Mouse (Mus musculus) gastrocnemius, postnatal 4 days (tissue): ENCODE results near the gene Ncapg. TPM values are rescaled to one million over a fixed set of nuclear protein-coding genes. Genes with fewer than 3 reads are reported as not detected.
"Not testable (repeated sequence)": the region's sequence is repeated elsewhere in the genome, so short reads cannot be mapped to it uniquely, and the experiment has no call there.

Experiments
- DNase-seq, 2 experiments: peaks; one replicate each; pipeline ENCODE4 v3.0.0; 2021 to 2022; ENCODE audit warnings: low spot score in 2 of 2, mixed read lengths in 2 of 2
- long read RNA-seq, 2 experiments: library from polyadenylated mRNA; stranded (forward); transcript quantifications; one replicate each; pipeline ENCODE4 v2.0.0; 2021
- total RNA-seq, 2 experiments: library from RNA; stranded (reverse); gene quantifications; 2 replicates each; pipeline ENCODE4 v1.2.3; 2021

Gene Ncapg
- 10 to 100 TPM; 11.6 to 14.3 TPM for total RNA-seq
- long read RNA-seq, experiment 1, transcript Ncapg-201 (21 exons, 3,703 nt) = major isoform, 5 of 9 reads
- long read RNA-seq, experiment 1, partial matches to known transcripts = 1 of 9 reads
- long read RNA-seq, experiment 1, other reads (novel, unspliced or antisense) = 3 of 9 reads
- long read RNA-seq, experiment 2, partial matches to known transcripts = 1 of 6 reads
- long read RNA-seq, experiment 2, other reads (novel, unspliced or antisense) = 1 of 6 reads

DNA sequence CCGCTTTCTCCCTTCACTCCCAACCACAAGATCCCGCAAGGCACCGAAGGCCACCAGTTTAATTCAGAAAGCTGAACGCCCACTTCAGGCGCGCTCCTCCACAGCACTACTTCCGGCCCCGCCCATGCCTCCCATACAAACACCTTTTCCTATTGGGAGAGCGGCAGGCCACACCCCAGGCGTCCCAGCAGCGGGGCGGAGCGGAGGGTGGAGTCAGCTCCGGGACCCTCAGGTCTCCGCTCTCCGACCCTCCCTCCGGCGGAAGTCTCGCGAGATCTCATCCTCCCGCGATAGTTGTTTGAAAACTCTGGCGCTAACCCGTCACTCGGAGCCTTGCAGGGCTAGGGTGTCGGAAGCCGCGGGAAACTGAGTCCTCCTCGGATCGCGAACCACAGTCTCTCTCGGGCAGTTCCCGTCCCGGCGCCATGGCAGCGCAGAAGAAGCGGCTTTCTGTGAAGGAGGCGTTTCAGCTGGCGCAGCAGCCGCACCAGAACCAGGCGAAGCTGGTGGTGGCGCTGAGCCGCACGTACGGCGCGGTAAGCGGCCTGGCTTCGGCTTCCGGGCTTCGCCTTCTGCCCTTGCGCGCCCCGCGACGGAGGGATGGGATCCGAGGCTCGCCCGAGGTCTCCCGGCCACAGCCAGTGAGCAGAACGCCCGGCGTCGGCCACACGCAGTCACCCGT is at the start of gene Ncapg:
Gene Ncapg (plus strand): TSS at position 322 of the 682 bp plus-strand sequence.
- DNase-seq = peak; percentile 99

- DNase-seq = no peak
Observed at GRCm38 (mm10) chr5:45621511-45621910, 48.2 kb upstream of the Ncapg start.

DNA sequence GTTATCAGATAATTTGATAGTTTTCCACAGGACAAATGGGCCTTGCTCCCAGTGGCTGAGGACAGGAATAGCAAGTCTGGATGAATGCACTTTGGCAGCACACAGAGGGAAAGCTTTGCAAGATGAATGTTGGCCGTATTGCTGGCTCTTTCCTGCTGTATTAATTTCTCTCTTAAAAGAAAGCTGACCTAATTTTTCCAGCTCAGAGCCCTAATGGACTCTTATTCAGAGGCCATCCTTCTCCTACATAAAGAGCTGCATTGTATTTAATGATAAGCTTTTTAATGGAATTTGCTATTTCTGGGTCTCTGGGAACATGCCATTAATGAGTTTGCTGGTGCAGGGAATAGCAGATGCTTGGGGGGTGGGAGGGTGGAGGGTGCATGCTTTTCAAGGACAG is 41.9 kb upstream of the Ncapg start:
- no peak for DNase-seq

DNA sequence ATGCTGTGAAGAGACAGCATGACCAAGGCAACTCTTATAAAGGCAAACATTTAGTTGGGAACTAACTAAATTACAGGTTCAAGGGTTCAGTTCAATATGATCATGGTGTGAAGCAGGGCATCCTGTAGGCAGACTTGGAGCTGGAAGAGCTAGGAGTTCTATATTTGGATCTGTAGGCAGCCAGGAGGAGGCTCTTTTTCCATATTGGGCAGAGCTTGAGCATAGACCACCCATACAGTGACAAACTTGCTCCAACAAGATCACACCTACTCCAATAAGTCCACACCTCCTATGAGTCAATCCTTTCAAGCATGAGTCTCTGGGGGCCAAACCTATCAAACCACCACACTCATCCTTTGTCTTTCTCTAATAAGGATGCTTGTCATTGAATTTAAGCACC is 40.2 kb upstream of the Ncapg start:
- no peak for DNase-seq

GRCm38 (mm10) chr5:45638378-45638777 is 31.3 kb upstream of the Ncapg start:
- DNase-seq = no peak

- DNase-seq = peak in 1 of 2 experiments; percentile 16
Observed at GRCm38 (mm10) chr5:45638806-45639714, 30.7 kb upstream of the Ncapg start, which contains the start of gene Fam184b. TSS of gene Fam184b (minus strand) at chr5:45639614.

DNA sequence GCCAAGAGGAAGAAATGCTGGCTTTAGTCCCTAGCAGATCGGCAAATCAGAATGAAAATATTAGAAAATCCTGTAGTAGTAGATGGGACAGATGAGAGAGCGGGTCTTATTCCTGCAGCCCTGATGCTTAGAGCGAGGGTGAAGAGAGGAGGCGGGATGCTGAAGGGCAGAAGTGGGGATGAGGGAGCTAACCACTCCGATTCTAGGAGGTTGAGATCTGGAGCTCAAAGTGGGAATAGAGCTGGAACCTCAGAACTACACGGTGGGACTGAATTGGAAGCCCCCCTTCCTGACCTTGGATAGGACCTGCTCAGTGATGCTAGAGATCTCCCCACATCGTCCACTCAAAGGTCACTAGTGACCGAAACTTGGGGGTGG is 30.0 kb upstream of the Ncapg start:
- no peak for DNase-seq

DNA sequence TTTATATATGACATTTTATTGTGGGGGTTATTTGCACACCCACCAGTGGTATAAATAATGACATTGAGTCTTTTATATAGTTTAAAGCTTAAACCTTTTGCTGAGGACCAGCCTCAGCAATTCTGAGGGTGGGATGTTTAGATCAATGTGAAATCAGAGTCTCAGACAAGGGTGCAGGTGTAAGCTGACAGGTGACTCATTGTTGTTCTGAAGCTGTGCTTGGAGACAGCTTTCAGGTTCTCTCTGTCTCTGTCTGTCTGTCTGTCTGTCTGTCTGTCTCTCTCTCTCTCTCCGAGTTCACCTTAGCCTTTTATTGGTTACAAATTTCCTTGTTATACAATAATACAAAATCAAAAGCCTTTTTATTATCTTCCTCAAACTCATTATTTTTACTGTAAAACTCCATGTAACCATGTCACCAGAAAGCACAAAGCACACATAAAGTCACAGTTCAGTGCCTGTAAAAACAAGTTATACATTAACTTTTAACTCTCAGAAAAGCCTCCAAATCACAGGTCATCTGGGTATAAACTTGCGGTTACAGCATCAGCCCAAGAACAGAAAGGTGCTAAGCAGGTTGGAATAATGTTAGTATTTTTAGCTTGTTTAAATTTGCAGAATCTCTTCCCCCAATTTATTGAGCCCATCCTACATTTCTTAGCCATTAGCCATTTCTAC is 18.6 kb upstream of the Ncapg start:
- no peak for DNase-seq

GRCm38 (mm10) chr5:45658406-45658805 is 11.3 kb upstream of the Ncapg start:
- not testable (repeated sequence) for DNase-seq

DNA sequence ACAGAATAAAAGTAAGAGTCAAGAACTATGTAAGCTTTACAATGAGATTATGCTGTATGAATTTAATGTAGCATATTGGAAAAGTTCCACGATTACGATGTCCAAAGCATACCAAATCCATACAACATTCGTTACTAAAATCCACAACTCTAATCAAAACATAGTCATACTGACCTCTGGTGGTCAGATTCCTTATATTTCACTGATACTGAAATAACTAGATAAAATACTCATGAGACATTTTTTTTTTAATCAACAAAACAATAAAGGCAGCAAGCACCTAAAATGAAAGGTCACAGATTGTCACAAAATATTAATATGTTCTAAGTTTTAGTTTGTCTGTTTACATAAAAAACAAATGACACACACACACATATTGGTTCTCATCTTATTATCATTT is 1.4 kb upstream of the Ncapg start:
- no peak for DNase-seq

DNA sequence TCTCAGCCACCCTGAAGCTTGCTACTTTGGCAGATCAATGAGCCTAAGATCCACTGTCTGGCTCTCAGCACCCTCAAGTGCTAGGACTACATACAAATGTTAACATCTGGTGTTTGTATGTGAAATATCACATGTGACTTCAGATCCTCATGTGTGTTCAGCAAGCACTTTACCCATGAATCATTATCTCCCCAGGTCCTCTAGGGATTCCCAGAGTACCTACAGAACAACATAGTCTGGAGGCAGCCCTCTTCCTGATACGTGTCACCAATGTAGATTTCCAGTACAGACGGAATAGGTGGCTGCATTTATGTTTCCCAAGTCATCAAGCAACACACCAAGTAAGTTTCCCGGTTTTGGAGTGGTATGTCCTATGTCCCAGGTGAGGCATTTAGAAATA is 888 bp upstream of the Ncapg start:
- no peak for DNase-seq

DNA sequence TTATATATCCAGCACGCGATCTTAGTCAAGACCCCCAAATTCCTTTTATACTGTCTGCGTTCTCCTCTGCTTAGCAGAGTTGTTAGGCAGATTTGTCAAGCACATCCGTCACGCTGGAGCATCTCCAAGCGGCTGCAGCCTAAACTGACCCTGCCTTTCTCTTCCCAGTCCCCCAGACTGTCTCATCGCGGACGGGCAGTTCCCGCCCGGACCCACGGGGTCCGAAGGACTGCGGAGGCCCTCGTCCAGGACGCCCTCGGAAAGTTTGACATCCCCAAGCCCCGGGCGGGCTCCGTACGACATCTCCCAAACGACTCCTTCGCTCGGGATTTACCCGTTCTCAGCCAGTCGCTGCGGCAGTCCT is 503 bp upstream of the Ncapg start:
- peak in 1 of 2 experiments; percentile 22 for DNase-seq

DNA sequence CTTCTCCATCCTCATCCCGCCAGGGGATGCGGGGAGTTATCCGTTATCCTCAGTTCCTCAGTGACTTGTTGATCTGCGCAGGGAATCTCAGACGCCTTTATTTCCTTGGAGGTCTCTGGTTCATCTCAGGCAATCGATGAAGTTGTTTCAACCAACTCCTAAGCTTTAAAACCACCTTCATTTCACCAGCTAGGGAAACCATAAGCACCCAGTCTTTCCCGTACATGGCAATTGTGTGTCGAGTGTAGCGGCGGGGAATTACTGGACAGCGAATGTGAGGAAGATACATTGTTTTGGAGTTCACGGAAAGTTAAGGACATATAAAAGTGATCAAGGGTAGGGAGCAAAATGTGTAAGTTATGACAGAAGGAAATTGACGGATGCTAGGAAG is 556 bp downstream of the Ncapg start:
- no peak for DNase-seq

- DNase-seq = no peak
Observed at GRCm38 (mm10) chr5:45670894-45671494, 1.3 kb downstream of the Ncapg start.

DNA sequence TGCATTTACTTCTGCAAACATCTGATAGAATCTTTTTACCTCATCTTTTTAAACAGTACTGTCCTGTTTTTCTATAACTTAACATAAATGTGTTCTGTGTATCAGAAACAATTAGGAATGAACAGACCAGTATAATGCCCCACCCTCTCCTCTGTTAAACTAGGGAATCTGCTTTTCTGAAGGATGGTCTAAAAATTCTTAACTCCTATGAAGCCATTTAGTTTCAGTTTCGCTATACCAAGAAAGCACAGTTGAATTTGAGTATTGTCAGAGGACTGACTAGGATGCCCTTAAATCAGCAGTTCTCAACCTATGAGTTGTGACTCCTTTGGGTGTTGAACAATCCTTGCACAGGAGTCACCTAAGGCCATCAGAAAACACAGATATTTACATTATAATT is 5.3 kb downstream of the Ncapg start:
- no peak for DNase-seq

- DNase-seq = no peak
Observed at GRCm38 (mm10) chr5:45677639-45678038, 7.9 kb downstream of the Ncapg start.

GRCm38 (mm10) chr5:45679955-45680354 is 10.2 kb downstream of the Ncapg start:
- DNase-seq = no peak

DNA sequence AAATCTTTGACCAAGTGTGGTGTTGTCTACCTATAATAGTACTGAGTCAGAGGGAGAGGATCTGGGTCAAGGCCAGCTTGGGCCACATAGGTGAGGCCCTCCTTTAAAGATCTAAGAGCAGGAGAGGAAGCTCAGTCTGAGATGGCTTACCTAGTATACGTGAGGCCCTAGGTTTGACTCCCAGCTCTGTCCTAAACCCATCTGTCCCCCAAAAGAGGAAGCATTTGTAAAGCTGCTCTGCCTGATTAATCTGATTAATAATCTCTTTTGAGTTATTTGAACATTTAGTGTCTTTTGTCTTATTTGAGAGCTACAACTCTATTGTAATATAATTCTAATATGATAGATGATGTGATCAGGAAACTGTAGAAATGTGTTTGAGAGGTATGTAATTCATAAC is 13.7 kb downstream of the Ncapg start:
- no peak for DNase-seq

DNA sequence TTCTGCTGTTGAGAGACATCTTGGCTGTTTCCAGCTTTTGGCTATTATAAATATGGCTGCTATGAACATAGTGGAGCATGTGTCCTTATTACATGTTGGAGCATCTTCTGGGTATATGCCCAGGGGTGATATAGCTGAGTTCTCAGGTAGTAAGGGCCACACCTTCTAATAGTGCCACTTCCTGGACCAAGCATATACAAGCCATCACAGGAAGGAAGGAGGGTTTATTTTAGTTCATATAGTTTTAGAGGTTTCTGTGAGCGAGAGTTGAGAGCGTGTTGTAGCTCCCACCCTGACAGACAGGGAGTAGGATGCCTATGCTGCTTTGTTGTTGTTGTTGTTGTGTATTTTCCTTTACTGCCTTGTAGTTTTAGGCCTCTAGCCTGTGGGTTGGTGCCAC is 15.5 kb downstream of the Ncapg start:
- no peak for DNase-seq

GRCm38 (mm10) chr5:45686223-45686622 is 16.5 kb downstream of the Ncapg start:
- DNase-seq = no peak

- DNase-seq = no peak
Observed at GRCm38 (mm10) chr5:45689152-45689551, 19.4 kb downstream of the Ncapg start.
